Mouse (Mus musculus) heart, postnatal 0 days (tissue): ENCODE results near the gene Gm40193. TPM values are rescaled to one million over a fixed set of nuclear protein-coding genes. Genes with fewer than 3 reads are reported as not detected.

Source experiments
- ATAC-seq: fragments of 200-750 bp; cut with Nextera tagmentation; 2 replicates; pipeline ENCODE4 v1.8.0; 2017; ENCODE audit warnings: low read depth, moderate number of reproducible peaks, moderate library complexity; ENCODE audit not compliant: insufficient read depth
- DNase-seq: peaks from one replicate; pipeline ENCODE4 v3.0.0-alpha.2; 2016; ENCODE audit warnings: low spot score
- H3K27ac ChIP-seq: fragments of 300-500 bp; sonication (generic); 2 replicates; pipeline ENCODE4 v1.5.1; 2014; ENCODE audit warnings: low read depth, mild to moderate bottlenecking
- H3K27me3 ChIP-seq: fragments of 300-500 bp; sonication (generic); 2 replicates; pipeline ENCODE4 v1.6.1; 2014; ENCODE audit warnings: low read length, mixed read lengths; ENCODE audit not compliant: control insufficient read depth, insufficient read depth
- H3K36me3 ChIP-seq: fragments of 300-500 bp; sonication (generic); replicated peaks from 2 replicates; pipeline ENCODE4 v1.6.1; 2014; ENCODE audit warnings: low read length, mixed read lengths; ENCODE audit not compliant: control insufficient read depth, insufficient read depth
- H3K4me1 ChIP-seq: fragments of 300-500 bp; sonication (generic); 2 replicates; pipeline ENCODE4 v1.6.1; 2014; ENCODE audit warnings: antibody characterized with exemption; ENCODE audit not compliant: control insufficient read depth, insufficient read depth
- H3K4me2 ChIP-seq: fragments of 300-500 bp; sonication (generic); 2 replicates; pipeline ENCODE4 v1.6.1; 2014; ENCODE audit warnings: low read depth, mild to moderate bottlenecking, low read length, moderate library complexity
- H3K4me3 ChIP-seq: fragments of 300-500 bp; sonication (generic); 2 replicates; pipeline ENCODE4 v1.5.1; 2014; ENCODE audit warnings: low read depth, low read length
- H3K9ac ChIP-seq: fragments of 300-500 bp; sonication (generic); replicated peaks from 2 replicates; pipeline ENCODE4 v1.6.1; 2014; ENCODE audit warnings: low read depth, low read length, mixed read lengths
- H3K9me3 ChIP-seq: fragments of 300-500 bp; sonication (generic); replicated peaks from 2 replicates; pipeline ENCODE4 v1.6.1; 2016; ENCODE audit warnings: low read length; ENCODE audit not compliant: control insufficient read depth
- CTCF ChIP-seq: IDR thresholded peaks from 2 replicates; pipeline ENCODE4 v1.5.1; 2016; ENCODE audit warnings: antibody characterized with exemption, control low read depth, low read depth
- EP300 ChIP-seq: IDR thresholded peaks from 2 replicates; pipeline ENCODE4 v1.6.1; 2016; ENCODE audit warnings: antibody characterized with exemption, low read depth
- WGBS: fragments of 180-500 bp; shearing (Covaris S2); extraction: QIAGEN DNeasy Blood & Tissue Kit; methylation state at CpG from one replicate; pipeline ENCODE4 v1.1.7; 2014; 5-methylcytosine and 5-hydroxymethylcytosine counted together
- polyA plus RNA-seq: library from polyadenylated mRNA; unstranded; fragments of >200 nt; fragmentation: Nextera tagmentation; extraction: Ambion mirVana; gene quantifications from 2 replicates; pipeline ENCODE4 v1.2.1, GENCODE M21; 2015
- total RNA-seq: library from RNA; depleted of rRNA; stranded (reverse); fragments of >200 nt; gene quantifications from 2 replicates; pipeline ENCODE4 v1.2.3, GENCODE M21; 2014; ENCODE audit warnings: low replicate concordance

Gene Gm40193
- total and polyA plus RNA-seq, 2 experiments from 2014 or later = not detected

DNA sequence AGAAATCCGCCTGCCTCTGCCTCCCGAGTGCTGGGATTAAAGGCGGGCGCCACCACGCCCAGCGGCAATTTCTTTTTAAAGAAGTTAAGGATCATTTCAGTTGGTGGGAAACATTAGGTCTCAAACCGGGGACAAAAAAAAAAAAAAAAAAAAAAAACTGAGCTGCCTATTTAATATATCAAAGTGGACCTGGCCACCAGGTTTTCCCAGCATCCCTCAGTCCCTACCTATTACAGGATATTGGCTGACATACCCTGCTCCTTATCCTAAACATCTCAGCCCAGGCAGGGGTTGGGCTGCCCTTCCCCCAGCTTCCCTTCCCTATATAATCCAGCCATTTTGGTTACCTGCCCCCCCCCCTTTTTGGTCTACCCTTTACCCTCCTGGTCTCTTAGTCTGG, 20.9 kb downstream of the Gm40193 start:
- Histone ChIP-seq H3K4me1 (no peaks in the 10 kb centered on the region), H3K4me3 (no peak overlapping the region), H3K4me2 (no peak overlapping the region), H3K27ac (no peak overlapping the region), H3K9ac (no peak overlapping the region), H3K9me3 (no peaks in the 10 kb centered on the region), H3K36me3 (no peaks in the 10 kb centered on the region), H3K27me3 (peaks cover 10% of the 10 kb centered on the region; the same call in 1 of the 2 replicates)
- no peak for DNase-seq
- WGBS = 84% methylated on average over 7 of the region's 7 CpGs
- no peak for ATAC-seq
- no peak for TF ChIP-seq CTCF
- no peak for TF ChIP-seq EP300

DNA sequence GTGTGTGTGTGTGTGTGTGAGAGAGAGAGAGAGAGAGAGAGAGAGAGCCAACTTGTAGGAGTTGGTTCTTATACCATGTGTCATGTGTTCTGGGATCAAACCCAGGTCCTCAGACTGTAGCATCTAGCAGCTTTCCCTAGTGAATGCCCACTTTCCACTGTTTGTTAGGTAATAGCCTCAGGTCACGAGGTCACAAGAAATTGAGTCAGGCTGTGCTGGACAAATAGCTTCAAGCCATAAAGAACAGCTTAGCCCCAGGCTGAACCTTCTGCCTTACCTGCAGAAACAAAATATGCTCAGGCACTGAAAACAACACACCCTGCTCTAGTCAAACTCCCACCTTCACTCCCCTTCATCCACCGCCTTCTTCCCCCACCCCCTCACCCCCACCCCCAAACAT, 21.5 kb downstream of the Gm40193 start:
- TF ChIP-seq EP300 (no peak), CTCF (no peak)
- H3K4me2 ChIP-seq = no peak overlapping the region
- no peak overlapping the region for H3K9ac ChIP-seq
- ATAC-seq = no peak
- no peak for DNase-seq
- no peaks in the 10 kb centered on the region for H3K9me3 ChIP-seq
- no peak overlapping the region for H3K4me3 ChIP-seq
- no peaks in the 10 kb centered on the region for H3K36me3 ChIP-seq
- H3K4me1 ChIP-seq = no peaks in the 10 kb centered on the region
- no peak overlapping the region for H3K27ac ChIP-seq
- 73% methylated on average over 2 of the region's 2 CpGs for WGBS
- H3K27me3 ChIP-seq = peaks cover 10% of the 10 kb centered on the region; the same call in 1 of the 2 replicates

DNA sequence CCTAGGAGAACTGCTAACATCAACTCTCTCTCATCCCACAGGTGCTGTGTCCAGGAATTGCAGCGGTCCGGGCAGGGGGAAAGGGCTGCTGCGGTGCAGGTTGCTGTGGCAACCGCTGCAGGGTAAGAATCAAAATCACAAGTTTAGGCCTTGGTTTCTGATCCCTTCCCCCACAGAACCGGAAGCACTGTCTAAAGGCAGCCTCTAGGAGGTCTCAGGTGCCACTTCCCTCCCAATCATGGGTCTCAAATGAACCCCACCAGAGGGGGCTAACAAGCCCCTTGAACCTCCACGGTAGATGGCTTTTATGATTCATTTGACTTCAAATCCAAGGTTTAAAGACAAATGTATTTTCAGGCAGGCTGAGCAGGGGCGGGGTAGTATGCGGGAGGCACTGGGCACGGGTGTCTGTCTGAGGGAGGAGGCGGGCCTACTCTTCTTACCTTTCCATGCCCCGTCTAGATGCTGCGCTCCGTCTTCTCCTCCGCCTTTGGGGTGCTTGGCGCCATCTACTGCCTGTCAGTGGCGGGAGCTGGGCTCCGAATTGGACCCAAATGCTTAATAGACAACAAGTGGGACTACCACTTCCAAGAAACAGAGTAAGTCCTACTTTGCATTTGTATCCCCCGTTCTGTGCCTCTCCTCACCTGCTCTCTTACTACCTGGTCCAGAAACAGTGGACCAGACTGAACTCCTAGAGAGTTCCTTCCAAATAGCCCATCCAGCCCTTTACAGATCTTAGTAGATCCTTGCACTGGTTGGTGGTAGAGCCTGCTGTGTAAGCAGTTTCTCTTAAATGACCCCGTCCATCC, 22.8 kb downstream of the Gm40193 start:
- no peak overlapping the region for H3K27ac ChIP-seq
- no peaks in the 10 kb centered on the region for H3K9me3 ChIP-seq
- WGBS = 11% methylated on average over 19 of the region's 19 CpGs
- H3K4me2 ChIP-seq = no peak overlapping the region
- peak; percentile 60 for TF ChIP-seq CTCF
- no peak for TF ChIP-seq EP300
- H3K4me1 ChIP-seq = no peaks in the 10 kb centered on the region
- ATAC-seq = no peak
- H3K9ac ChIP-seq = no peak overlapping the region
- no peak for DNase-seq
- H3K36me3 ChIP-seq = no peaks in the 10 kb centered on the region
- H3K27me3 ChIP-seq = peaks cover 10% of the 10 kb centered on the region; the same call in 1 of the 2 replicates
- no peak overlapping the region for H3K4me3 ChIP-seq

DNA sequence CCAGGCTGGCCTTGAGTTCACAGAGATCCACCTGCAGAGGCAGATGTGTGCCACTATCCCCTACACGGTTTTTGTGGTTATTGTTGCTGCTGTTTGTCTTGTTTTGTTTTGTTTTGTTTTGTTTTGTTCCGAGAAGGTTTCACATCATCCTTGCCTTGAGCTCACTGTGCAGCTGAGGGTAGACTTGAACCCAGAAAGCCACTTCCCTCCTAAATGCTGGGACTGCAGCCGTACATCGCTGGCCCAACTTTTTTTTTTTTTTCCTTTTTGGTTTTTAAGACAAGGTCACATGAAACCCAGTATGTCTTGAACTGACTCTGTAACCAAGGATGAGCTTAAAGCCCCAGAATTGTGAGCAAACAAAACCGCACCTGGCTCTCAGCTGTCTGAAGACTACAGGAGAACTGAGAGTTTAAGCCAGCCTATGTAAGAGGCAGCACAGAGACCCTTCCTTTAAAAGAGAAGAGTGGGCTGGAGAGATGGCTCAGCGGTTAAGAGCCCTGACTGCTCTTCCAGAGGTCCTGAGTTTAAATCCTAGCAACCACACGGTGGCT, 25.7 kb downstream of the Gm40193 start:
- Histone ChIP-seq H3K9ac (no peak overlapping the region), H3K27ac (no peak overlapping the region), H3K27me3 (peaks cover 10% of the 10 kb centered on the region; the same call in 1 of the 2 replicates), H3K36me3 (no peaks in the 10 kb centered on the region), H3K4me2 (no peak overlapping the region), H3K4me3 (no peak overlapping the region), H3K9me3 (no peaks in the 10 kb centered on the region), H3K4me1 (no peaks in the 10 kb centered on the region)
- no peak for ATAC-seq
- no peak for DNase-seq
- 65% methylated on average over 7 of the region's 7 CpGs for WGBS
- TF ChIP-seq EP300 (no peak), CTCF (no peak)

DNA sequence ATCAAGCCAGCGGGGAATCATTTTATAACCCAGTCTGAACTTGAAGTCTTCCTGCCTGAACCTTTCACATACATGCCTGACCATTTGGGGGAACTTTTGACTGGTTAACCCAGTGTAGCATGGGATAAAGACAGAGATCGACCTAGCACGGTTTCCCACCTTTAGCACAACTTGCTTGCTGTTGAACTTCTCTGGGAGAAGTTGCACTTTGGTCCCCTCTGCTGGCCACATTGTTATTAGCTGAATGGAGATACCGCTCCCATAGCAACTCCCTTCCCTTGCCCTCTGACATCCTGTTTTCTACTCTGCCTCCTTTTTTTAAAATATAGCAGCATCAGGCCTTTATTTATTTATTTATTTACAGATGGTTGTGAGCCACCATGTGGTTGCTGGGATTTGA, 26.4 kb downstream of the Gm40193 start:
- 19% methylated on average over 4 of the region's 4 CpGs for WGBS
- no peaks in the 10 kb centered on the region for H3K4me1 ChIP-seq
- H3K4me2 ChIP-seq = no peak overlapping the region
- peak; percentile 55 for DNase-seq
- ATAC-seq = no peak; the same call in 1 of the 2 replicates
- TF ChIP-seq EP300 (no peak), CTCF (peak; percentile 75)
- H3K27ac ChIP-seq = no peak overlapping the region
- no peaks in the 10 kb centered on the region for H3K36me3 ChIP-seq
- no peak overlapping the region for H3K4me3 ChIP-seq
- peaks cover 10% of the 10 kb centered on the region; the same call in 1 of the 2 replicates for H3K27me3 ChIP-seq
- H3K9ac ChIP-seq = no peak overlapping the region
- H3K9me3 ChIP-seq = no peaks in the 10 kb centered on the region
